Mouse (Mus musculus) A20 (cell line): ENCODE measurements around the gene Ffar1.
A peak's percentile ranks its signal among the peaks of the same experiment; 100 is the strongest.

Source experiments
- DNase-seq: peaks from one replicate; pipeline ENCODE4 v3.0.0-alpha.2; 2011; ENCODE audit warnings: low read depth, low spot score

Gene Ffar1

DNA sequence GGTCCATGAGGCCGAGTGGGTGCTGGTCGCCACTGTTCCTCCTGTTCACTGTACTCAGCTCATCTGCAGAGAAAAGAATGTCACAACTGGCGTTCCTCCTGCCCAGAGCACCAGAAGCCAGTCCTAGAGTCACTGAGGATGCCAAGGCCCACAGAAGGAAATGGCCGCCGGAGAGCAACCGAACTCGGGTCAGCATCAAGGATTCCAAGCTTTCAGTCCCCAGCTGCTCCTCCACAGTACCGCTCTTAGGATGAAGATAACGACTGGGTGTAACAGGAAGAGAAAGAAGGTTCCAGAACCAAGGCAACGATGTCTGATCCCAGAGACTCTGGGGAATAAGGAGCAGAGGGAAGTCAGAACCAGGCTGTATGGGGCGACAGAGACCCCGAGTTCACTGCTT, at the start of gene Ffar1:
Ffar1 (minus strand) TSS at position 101 of the 400 bp plus-strand sequence.
- DNase-seq: no peak

DNA sequence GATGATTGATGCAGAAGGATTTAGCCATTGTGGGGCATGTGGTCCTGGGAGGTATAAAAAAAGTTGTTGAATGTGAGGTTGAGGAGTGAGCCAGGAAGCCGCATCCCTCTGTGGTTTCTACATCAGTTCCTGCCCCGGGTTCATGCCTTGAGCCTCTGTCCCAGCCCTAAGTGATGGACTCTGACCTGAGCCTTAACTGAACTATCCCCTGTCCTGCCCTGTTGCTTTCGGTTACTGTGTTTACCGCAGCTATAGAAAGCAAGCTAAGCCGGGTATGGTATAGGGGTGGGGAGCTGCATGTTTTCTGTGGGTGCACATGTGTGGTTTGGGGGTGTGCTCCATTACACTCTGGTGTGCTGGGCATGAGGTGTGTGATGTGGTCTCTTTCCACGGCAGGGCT, 48.4 kb upstream of the Ffar1 start:
- DNase-seq: no peak

GRCm38 (mm10) chr7:30908992-30909431, 47.6 kb upstream of the Ffar1 start:
- no peak for DNase-seq

GRCm38 (mm10) chr7:30908277-30908991, 47.1 kb upstream of the Ffar1 start:
- no peak for DNase-seq

- DNase-seq: peak; percentile 60
These were observed 42.7 kb upstream of the Ffar1 start for GRCm38 (mm10) chr7:30904042-30904441.

- peak; percentile 7 for DNase-seq
These were observed 33.9 kb upstream of the Ffar1 start for GRCm38 (mm10) chr7:30895217-30895616.

DNA sequence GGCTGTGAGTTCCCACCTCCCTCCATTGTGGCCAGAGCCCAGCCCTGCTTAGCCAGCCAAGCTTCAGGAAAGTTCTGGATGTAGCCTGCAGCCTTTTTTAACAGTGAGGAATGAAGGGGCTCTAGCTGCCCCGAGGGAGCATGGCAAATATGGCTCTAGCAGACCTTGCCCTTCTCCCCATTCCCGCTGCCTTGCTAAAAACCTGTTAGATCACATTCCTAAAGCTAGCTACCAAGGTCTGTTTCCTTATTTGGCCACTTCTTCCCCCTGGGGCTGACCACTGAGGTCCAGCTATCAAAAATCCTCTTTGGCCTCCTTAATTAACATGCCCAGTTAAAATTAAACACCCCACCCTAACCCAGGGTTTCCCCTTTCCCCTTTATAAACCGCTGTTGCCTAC, 31.2 kb upstream of the Ffar1 start:
- no peak for DNase-seq

DNA sequence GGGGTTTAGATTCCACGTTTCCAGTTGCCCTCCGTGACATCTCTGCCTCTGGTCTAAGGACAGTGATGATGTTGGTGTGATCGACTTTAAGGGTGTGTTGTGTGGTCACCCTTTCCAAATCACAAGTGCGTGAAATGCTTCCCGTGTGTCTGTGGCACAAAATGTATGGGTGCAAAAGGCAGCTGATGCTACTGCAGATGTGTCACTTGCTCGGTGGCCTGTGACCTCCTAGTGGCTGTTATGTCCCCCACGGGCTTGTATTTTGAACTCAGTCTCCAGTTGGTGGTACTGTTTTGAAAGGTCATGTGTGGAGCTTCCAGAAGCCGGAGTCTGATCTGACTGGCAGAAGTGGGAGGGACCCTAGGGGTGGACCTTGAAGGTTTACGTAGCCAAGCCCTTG, 30.4 kb upstream of the Ffar1 start:
- DNase-seq: peak; percentile 46

DNA sequence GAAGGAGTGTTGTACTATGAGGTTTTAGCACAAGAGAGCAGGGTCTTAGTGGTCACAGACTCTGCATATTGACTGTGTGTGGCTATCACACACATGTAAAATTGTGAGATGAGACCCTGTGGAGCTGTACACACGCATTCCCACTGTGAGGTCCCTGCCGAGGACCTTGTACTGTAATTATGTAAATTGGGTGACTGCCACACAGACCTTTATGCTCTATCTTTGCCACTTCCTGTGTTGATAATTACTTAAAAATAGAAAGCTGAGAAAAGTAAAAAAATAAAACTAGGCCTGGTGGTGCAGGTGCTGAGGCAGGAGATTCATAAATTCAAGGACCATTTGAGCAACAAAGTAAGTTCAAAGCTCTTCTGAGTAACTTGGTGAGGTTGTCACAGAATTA, 29.3 kb upstream of the Ffar1 start:
- DNase-seq: peak; percentile 79

- peak; percentile 36 for DNase-seq
These were observed 27.4 kb upstream of the Ffar1 start for GRCm38 (mm10) chr7:30888786-30889185.

DNA sequence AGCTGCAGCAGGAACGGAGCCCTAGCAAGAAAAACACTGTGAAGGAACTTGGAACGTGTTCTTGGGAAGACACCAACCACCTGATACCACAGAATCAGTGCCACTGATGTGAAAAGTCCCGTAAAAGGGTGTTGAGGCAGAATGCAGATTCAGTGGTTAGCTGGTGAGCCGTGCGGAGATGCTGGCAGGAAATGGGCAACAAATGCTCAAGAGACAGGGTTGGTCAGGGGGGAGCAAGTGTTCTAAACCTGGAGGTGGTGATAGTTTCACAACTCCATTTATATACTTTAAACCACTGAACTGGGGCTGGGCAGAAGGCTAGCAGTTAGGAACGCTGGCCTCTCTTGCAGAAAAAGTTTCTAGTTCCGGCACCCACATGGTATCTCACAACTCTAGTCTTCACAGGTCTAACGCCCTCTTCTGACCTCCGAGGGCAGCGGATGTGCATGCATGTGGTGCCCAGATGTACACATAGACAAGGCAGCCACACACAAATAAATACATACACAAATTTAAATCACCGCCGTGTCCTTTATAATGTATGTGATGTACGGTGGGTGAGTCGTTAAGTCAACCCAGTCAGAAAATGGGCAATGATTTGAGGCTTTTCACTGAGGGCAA, 26.3 kb upstream of the Ffar1 start:
- DNase-seq: peak; percentile 93

GRCm38 (mm10) chr7:30886852-30887251, 25.5 kb upstream of the Ffar1 start:
- peak; percentile 69 for DNase-seq

DNA sequence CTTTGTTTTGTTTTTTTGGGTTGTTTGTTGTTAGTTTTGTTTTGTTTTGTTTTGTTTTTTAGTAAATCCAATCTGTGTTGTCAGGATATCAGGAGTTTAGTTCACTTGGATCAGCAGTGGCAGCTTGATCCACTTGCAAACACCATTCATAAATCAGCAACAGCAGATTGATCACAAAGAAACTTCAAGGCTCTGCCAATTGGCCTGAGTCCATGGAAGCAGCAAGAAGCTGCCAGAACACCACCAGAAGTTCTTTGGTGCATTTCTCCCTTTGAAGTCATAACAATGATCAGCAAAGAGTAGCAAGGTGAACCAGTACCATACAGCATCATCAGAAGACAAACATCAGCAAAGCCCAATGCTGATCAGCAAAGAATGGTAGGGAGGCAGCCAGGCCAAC, 22.7 kb upstream of the Ffar1 start:
- no peak for DNase-seq

- DNase-seq: peak; percentile 65
These were observed 20.0 kb upstream of the Ffar1 start for GRCm38 (mm10) chr7:30881367-30881766.

- peak; percentile 82 for DNase-seq
These were observed 18.8 kb upstream of the Ffar1 start, which contains the start of gene Cd22 for GRCm38 (mm10) chr7:30880176-30880575. TSS of gene Cd22 (minus strand) at chr7:30880342.

DNA sequence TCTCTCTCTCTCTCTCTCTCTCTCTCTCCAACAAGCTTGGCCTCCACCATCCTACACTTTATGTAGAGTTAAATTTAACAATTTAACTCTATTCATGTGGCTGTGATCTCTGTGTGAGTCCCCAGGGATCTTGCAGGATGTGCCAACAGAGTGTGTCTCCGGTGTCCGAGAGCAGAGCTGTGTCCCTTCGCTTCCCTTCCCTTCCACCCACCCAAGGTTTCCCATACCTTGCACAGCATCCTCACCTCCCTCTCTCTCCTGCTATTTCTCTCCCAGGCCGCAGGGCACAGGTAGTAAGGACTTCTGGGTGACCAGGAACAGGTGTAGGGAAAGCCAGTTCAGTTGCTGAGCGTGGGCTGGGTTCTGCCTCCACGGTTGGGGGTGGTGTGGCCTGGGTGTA, 17.6 kb upstream of the Ffar1 start:
- peak; percentile 67 for DNase-seq

DNA sequence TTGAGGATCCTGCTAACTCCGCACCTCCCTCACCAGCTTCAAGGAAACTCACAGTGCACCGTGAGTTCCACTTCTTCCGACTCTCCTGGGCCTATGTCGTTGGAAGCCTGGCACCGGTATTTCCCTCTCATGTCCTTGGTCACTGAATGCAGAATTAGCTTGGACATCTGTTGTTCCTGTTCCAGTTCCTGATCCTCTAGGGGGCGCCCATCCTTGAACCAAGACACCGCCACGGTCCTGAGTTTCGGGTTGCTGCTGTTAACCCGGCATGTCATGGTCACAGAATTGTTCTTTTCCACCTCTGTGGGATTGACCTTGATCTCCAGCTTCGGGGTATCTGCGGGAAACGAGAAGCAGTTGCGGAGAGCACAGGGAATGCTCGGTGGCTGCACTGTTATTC, 11.7 kb upstream of the Ffar1 start:
- DNase-seq: no peak

DNA sequence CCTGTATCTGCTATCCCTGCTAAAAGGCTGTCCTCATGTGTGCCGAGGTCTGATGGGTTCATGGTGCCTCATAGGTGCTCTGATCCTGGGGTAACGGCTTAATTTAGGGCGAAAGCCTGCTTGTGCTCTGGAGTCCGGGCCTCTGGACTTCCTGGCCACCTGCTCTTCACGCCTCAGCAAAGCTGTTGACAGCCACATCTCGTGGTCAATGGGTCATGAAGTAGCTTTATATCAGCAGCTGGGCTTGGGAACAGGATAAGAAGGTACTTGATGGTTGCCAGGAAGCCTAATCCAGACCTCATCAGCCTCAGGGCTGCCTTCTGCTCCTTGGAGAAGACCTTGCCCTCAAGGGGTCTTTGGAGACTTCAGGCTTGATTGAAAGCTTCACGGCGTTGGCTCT, 2.0 kb upstream of the Ffar1 start:
- peak; percentile 85 for DNase-seq

DNA sequence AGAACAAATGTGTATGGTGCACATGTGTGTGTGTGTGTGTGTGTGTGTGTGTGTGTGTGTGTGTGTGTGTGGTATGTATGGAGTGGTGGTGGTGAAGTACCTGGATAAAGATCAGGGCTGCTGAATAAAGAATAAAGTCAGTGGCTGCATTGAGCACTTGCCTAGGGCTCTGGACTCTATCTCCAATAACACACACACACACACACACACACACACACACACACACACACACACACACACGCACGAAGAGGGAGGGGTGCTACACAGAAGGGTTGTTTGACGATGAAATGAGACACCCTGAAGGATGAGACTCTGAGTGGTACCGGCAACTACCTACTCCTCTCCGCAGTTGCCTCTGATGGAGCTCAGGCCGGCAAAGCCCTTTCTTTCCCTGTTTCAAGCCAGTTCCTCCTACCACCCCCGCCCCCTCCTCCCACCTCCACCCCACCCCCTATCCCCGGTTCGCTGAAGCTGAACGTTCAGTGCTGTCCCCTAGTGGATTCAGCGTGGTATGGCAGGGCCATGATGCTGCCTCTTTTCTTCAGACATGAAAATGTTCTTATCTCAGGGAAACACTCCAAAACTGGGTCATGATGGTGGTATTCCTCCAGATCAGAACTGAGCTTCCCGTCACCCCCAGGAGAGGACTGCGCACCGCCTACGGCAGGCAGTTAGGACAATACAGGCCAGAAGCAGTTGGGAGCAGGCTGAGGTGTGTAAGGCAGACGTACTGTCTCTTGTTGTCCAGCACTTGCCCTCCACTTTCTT, 1.5 kb downstream of the Ffar1 start:
- DNase-seq: peak; percentile 56

- peak; percentile 90 for DNase-seq
These were observed 2.1 kb downstream of the Ffar1 start for GRCm38 (mm10) chr7:30859290-30859634.

- peak; percentile 66 for DNase-seq
These were observed 3.6 kb downstream of the Ffar1 start for GRCm38 (mm10) chr7:30857746-30858145.

DNA sequence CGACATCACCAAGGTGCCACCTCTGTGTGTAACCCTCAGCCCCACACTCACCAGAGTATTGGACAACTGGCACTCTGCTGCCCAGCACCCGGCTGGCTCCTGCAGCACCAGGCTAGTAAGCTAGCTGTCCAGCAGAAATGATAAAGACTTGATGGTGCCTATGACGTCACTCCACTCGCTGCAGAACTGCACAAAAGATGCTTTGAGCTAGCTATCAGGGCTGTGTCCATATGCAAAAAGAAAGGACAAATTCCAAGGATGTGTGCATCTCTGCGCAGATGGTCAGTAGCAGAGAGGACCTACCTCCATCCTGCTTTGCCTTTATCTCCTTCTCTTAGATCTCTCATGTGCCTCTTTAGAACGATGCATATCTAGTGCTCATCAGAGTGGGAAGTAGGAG, 5.3 kb downstream of the Ffar1 start, which contains the start of gene Ffar3:
Ffar3 (minus strand) TSS at position 101 of the 400 bp plus-strand sequence.
- no peak for DNase-seq
